Mouse (Mus musculus): ENCODE results near the gene Gaa. TPM values are rescaled to one million over a fixed set of nuclear protein-coding genes. Genes with fewer than 3 reads are reported as not detected.

The Gaa gene
- total and polyA plus RNA-seq, 3 experiments: 19.6 to 105 (median 93.2) TPM

GRCm38 (mm10) chr11:119310621-119311020, 42.9 kb downstream of the Gaa start:
- Histone ChIP-seq H3K27me3 (replicated peaks) (peaks cover 83% of the 10 kb centered on the region), H3K4me2 (ENCODE audit: insufficient read depth, low read depth, poor library complexity, severe bottlenecking) (peak overlapping the region; percentile 11), H3K36me3 (replicated peaks in 1 of 2; ENCODE audit: control insufficient read depth in 1 of 2, insufficient read depth in 1 of 2, low read length in 1 of 2) (no peaks in the 10 kb centered on the region), H3K9ac (ENCODE audit: insufficient read depth, low read depth) (no peak overlapping the region), H3K27ac (ENCODE audit: insufficient read depth, low read depth) (no peak overlapping the region), H3K9me3 (replicated peaks; ENCODE audit: low read length) (peaks cover 2% of the 10 kb centered on the region), H3K4me1 (ENCODE audit: control insufficient read depth in 1 of 2, insufficient read depth in 2 of 2) (peaks cover 0 to 16% of the 10 kb centered on the region in 2 experiments; a peak in 2 of 4 replicates), H3K79me2 (replicated peaks; ENCODE audit: control insufficient read depth, extremely low read depth, insufficient read depth, poor library complexity, severe bottlenecking) (no peaks in the 10 kb centered on the region), H3K4me3 (replicated peaks in 1 of 3; ENCODE audit: low read depth in 2 of 3, low read length in 2 of 3, poor library complexity in 1 of 3) (no peak overlapping the region)
- no peak for DNase-seq (ENCODE audit: extremely low read depth)
- in situ Hi-C loops (cut with MboI; ENCODE audit: low pct_ligation_motif_present, low pct_unique_long_range_greater_than_20kb, low sequenced_read_pairs): no loop called here
- dilution Hi-C loops (cut with MboI; ENCODE audit: extremely low pct_ligation_motif_present, extremely low pct_unique_long_range_greater_than_20kb, low sequenced_read_pairs): no loop called here
- no peak for TF ChIP-seq MAX (IDR thresholded peaks at IDR 0.05; ENCODE audit: low read length)
- no peak for TF ChIP-seq RCOR1 (conservative IDR thresholded peaks at IDR 0.05; ENCODE audit: low read depth, low read length)
- no peak for TF ChIP-seq NELFE (IDR thresholded peaks at IDR 0.05; ENCODE audit: low read depth, low read length)
- TF ChIP-seq POLR2AphosphoS2 (IDR thresholded peaks at IDR 0.05; ENCODE audit: low read depth, low read length): no peak
- TF ChIP-seq ZC3H11A (IDR thresholded peaks at IDR 0.05; ENCODE audit: low read depth, low read length): no peak
- no peak for TF ChIP-seq ZMIZ1 (IDR thresholded peaks at IDR 0.05; ENCODE audit: low read depth, low read length)
- TF ChIP-seq ELF1 (IDR thresholded peaks at IDR 0.05; ENCODE audit: low read depth, low read length): no peak
- no peak for TF ChIP-seq TCF12 (IDR thresholded peaks at IDR 0.05; ENCODE audit: low read depth, low read length)
- TF ChIP-seq USF1 (IDR thresholded peaks at IDR 0.05; ENCODE audit: low read depth, low read length): no peak
- no peak for TF ChIP-seq GABPA (IDR thresholded peaks at IDR 0.05; ENCODE audit: insufficient replicate concordance, low read depth, low read length)
- TF ChIP-seq PAX5 (IDR thresholded peaks at IDR 0.05; ENCODE audit: low read length): no peak
- no peak for TF ChIP-seq MAFK (IDR thresholded peaks at IDR 0.05; ENCODE audit: insufficient replicate concordance, low read length)
- no peak for TF ChIP-seq E2F4 (IDR thresholded peaks at IDR 0.05; ENCODE audit: insufficient replicate concordance, low read depth, low read length)

- dilution Hi-C loops (cut with MboI; ENCODE audit: extremely low pct_ligation_motif_present, extremely low pct_unique_long_range_greater_than_20kb, low sequenced_read_pairs) (no loop called here), in situ Hi-C loops (cut with MboI; ENCODE audit: low pct_ligation_motif_present, low pct_unique_long_range_greater_than_20kb, low sequenced_read_pairs) (no loop called here)
- Histone ChIP-seq H3K27me3 (replicated peaks) (peaks cover 81% of the 10 kb centered on the region), H3K9me3 (replicated peaks; ENCODE audit: low read length) (no peaks in the 10 kb centered on the region), H3K4me3 (replicated peaks in 1 of 3; ENCODE audit: low read depth in 2 of 3, low read length in 2 of 3, poor library complexity in 1 of 3) (no peak overlapping the region), H3K4me2 (ENCODE audit: insufficient read depth, low read depth, poor library complexity, severe bottlenecking) (peak overlapping the region; percentile 22), H3K9ac (ENCODE audit: insufficient read depth, low read depth) (no peak overlapping the region), H3K27ac (ENCODE audit: insufficient read depth, low read depth) (no peak overlapping the region), H3K79me2 (replicated peaks; ENCODE audit: control insufficient read depth, extremely low read depth, insufficient read depth, poor library complexity, severe bottlenecking) (no peaks in the 10 kb centered on the region), H3K36me3 (replicated peaks in 1 of 2; ENCODE audit: control insufficient read depth in 1 of 2, insufficient read depth in 1 of 2, low read length in 1 of 2) (no peaks in the 10 kb centered on the region), H3K4me1 (ENCODE audit: control insufficient read depth in 1 of 2, insufficient read depth in 2 of 2) (peaks cover 0 to 12% of the 10 kb centered on the region in 2 experiments; a peak in 2 of 4 replicates)
- TF ChIP-seq SIN3A (IDR thresholded peaks at IDR 0.05; ENCODE audit: low read length): 0 out of 2 replicates have a peak, but pooled peaks have one; percentile 20
- TF ChIP-seq TCF12 (IDR thresholded peaks at IDR 0.05; ENCODE audit: low read depth, low read length): 0 out of 2 replicates have a peak, but pooled peaks have one; percentile 26
- no peak for TF ChIP-seq HCFC1 (IDR thresholded peaks at IDR 0.05; ENCODE audit: low read depth, low read length)
- no peak for DNase-seq (ENCODE audit: extremely low read depth)
Observed at GRCm38 (mm10) chr11:119314252-119314936, 46.7 kb downstream of the Gaa start.

Data from CH12.LX (cell line).